Comparison of ENCODE assay signal across 13 mouse cellular contexts in genomic region chr12:34201471-34201870, GRCm38 (mm10).
DNase-seq lines count a peak whose midpoint lies in the region; ATAC-seq and TF ChIP-seq lines count a peak whose summit lies in the region.
"Had no signal": no experiment of that assay in that cellular context is flagged by ENCODE, and none has a peak within 500 bp of the region (broad histone marks: within the 10 kb centered on the region; RNA-seq: fewer than 3 reads in every experiment).

No protein-coding gene starts in this region.

- H3K4me1 ChIP-seq in limb, embryonic 12.5 days (replicated peaks), result peaks cover 24% of the 10 kb centered on the region
- H3K4me1 ChIP-seq in neural tube, embryonic 15.5 days, result no peaks in the 10 kb centered on the region
- H3K4me1 ChIP-seq: liver, embryonic 15.5 days had no signal

- no peak overlapping the region for H3K9ac ChIP-seq in limb, embryonic 12.5 days (replicated peaks)
- H3K9ac ChIP-seq in neural tube, embryonic 15.5 days (replicated peaks), result no peak overlapping the region
- H3K9ac ChIP-seq: hindbrain, embryonic 12.5 days; liver, embryonic 15.5 days had no signal

- H3K9me3 ChIP-seq in limb, embryonic 12.5 days, result no peaks in the 10 kb centered on the region
- no peaks in the 10 kb centered on the region for H3K9me3 ChIP-seq in neural tube, embryonic 15.5 days (replicated peaks)
- H3K9me3 ChIP-seq: hindbrain, embryonic 12.5 days; liver, embryonic 15.5 days had no signal

- no peak overlapping the region for H3K4me3 ChIP-seq in layer of hippocampus, adult 2 months
- H3K4me3 ChIP-seq in limb, embryonic 12.5 days (replicated peaks), result no peak overlapping the region
- H3K4me3 ChIP-seq in neural tube, embryonic 15.5 days (replicated peaks), result no peak overlapping the region
- H3K4me3 ChIP-seq: hindbrain, embryonic 12.5 days; liver, embryonic 15.5 days; myocyte had no signal

- no peak overlapping the region for H3K4me2 ChIP-seq in limb, embryonic 12.5 days
- no peak overlapping the region for H3K4me2 ChIP-seq in neural tube, embryonic 15.5 days
- H3K4me2 ChIP-seq: hindbrain, embryonic 12.5 days; liver, embryonic 15.5 days had no signal

- ATAC-seq in limb, embryonic 12.5 days (ENCODE audit: insufficient number of reproducible peaks, insufficient read depth, low FRiP score, low TSS enrichment, low read depth), result no peak
- no peak for ATAC-seq in neural tube, embryonic 15.5 days (ENCODE audit: low FRiP score)

- TF ChIP-seq CTCF in layer of hippocampus, adult 2 months (conservative IDR thresholded peaks at IDR 0.05), result peak; percentile 35; the same call in 1 of the 2 replicates

- peak; percentile 24 for DNase-seq in embryo, embryonic 10 days (ENCODE audit: low spot score)
- DNase-seq in embryo, embryonic 9.5 days (ENCODE audit: extremely low spot score), result no peak
- no peak for DNase-seq in layer of hippocampus, adult 2 months (ENCODE audit: low spot score in 2 of 2)
- no peak for DNase-seq in layer of hippocampus, postnatal 10 days (ENCODE audit: low spot score in 2 of 2)
- peak; percentile 53 for DNase-seq in embryo, embryonic 10.5 days (ENCODE audit: low spot score)
- no peak for DNase-seq in urinary bladder, postnatal 4 days (ENCODE audit: low spot score in 2 of 2)
- DNase-seq: adrenal gland, adult 8-10 months; cerebellum, adult 11 months had no signal

- H3K27me3 ChIP-seq in limb, embryonic 12.5 days, result no peaks in the 10 kb centered on the region
- no peaks in the 10 kb centered on the region for H3K27me3 ChIP-seq in neural tube, embryonic 15.5 days (replicated peaks)
- H3K27me3 ChIP-seq: hindbrain, embryonic 12.5 days; liver, embryonic 15.5 days had no signal

- no peak overlapping the region for H3K27ac ChIP-seq in layer of hippocampus, adult 2 months
- peak overlapping the region; percentile 80 for H3K27ac ChIP-seq in limb, embryonic 12.5 days
- H3K27ac ChIP-seq in neural tube, embryonic 15.5 days (replicated peaks), result no peak overlapping the region
- H3K27ac ChIP-seq: hindbrain, embryonic 12.5 days; liver, embryonic 15.5 days had no signal

- 38% methylated on average over 3 of the region's 3 CpGs for WGBS in limb, embryonic 12.5 days
- 59% methylated on average over 3 of the region's 3 CpGs for WGBS in neural tube, embryonic 15.5 days

- no peaks in the 10 kb centered on the region for H3K36me3 ChIP-seq in limb, embryonic 12.5 days
- H3K36me3 ChIP-seq in neural tube, embryonic 15.5 days, result no peaks in the 10 kb centered on the region
- H3K36me3 ChIP-seq: hindbrain, embryonic 12.5 days; liver, embryonic 15.5 days had no signal

Comparison
In these comparisons a context has a peak if more than half of its experiments do, and no peak if none do; other contexts are left out.
1. DNase-seq: peak in embryo, embryonic 10 days (single experiment) and embryo, embryonic 10.5 days (single experiment); none in embryo, embryonic 9.5 days (single experiment), layer of hippocampus, adult 2 months (0 of 2), layer of hippocampus, postnatal 10 days (0 of 2) and urinary bladder, postnatal 4 days (0 of 2).